In genomic region chr17:36415407-36415806, GRCm38 (mm10) we compare ENCODE assay signal across 23 mouse cellular contexts. TPM values are rescaled to one million over a fixed set of nuclear protein-coding genes. Genes with fewer than 3 reads are reported as not detected.
"Had no signal": no experiment of that assay in that cellular context is flagged by ENCODE, and none has a peak within 500 bp of the region (broad histone marks: within the 10 kb centered on the region; RNA-seq: fewer than 3 reads in every experiment).

No protein-coding gene starts in this region.

- H3K36me3 ChIP-seq: limb, embryonic 13.5 days; liver, embryonic 12.5 days; midbrain, embryonic 13.5 days; neural tube, embryonic 15.5 days had no signal

- H3K27ac ChIP-seq: layer of hippocampus, adult 2 months; limb, embryonic 13.5 days; liver, embryonic 12.5 days; midbrain, embryonic 13.5 days; neural tube, embryonic 15.5 days had no signal

- H3K4me2 ChIP-seq: limb, embryonic 13.5 days; liver, embryonic 12.5 days; lung, embryonic 14.5 days; midbrain, embryonic 13.5 days; neural tube, embryonic 15.5 days had no signal

- H3K4me1 ChIP-seq: limb, embryonic 13.5 days; liver, embryonic 12.5 days; midbrain, embryonic 13.5 days; neural tube, embryonic 15.5 days had no signal

- ATAC-seq: liver, embryonic 12.5 days; midbrain, embryonic 13.5 days had no signal

- H3K9ac ChIP-seq: limb, embryonic 13.5 days; liver, embryonic 12.5 days; lung, embryonic 14.5 days; midbrain, embryonic 13.5 days; neural tube, embryonic 15.5 days had no signal

- DNase-seq: kidney, adult 9 months; kidney, postnatal 10 days; kidney, postnatal 4 days; left cerebral cortex, postnatal 4 days; lung, embryonic 14.5 days; lung, postnatal 10 days; lung, postnatal 4 days; right cerebral cortex, adult 18-20 months; right cerebral cortex, postnatal 25 days; thymus, postnatal 14 days had no signal

- H3K27me3 ChIP-seq: limb, embryonic 13.5 days; liver, embryonic 12.5 days; midbrain, embryonic 13.5 days had no signal

- H3K9me3 ChIP-seq: limb, embryonic 13.5 days; liver, embryonic 12.5 days; midbrain, embryonic 13.5 days; neural tube, embryonic 15.5 days had no signal

- H3K4me3 ChIP-seq: layer of hippocampus, adult 2 months; limb, embryonic 13.5 days; liver, embryonic 12.5 days; midbrain, embryonic 13.5 days; neural tube, embryonic 15.5 days had no signal

RNA-seq across cellular contexts. Expression of gene H2-M10.4, which starts 46.7 kb away (rescaled TPM):
- total RNA-seq: layer of hippocampus, adult 2 months; layer of hippocampus, postnatal 14 days; left cerebral cortex, adult 18-20 months; left cerebral cortex, postnatal 10 days; left cerebral cortex, postnatal 4 days; midbrain, postnatal 0 days had no signal
- polyA plus RNA-seq: limb, embryonic 13.5 days; liver, embryonic 12.5 days; liver, embryonic 16.5 days; lung, embryonic 14.5 days; midbrain, embryonic 13.5 days; midbrain, postnatal 0 days; neural tube, embryonic 11.5 days; neural tube, embryonic 15.5 days; small intestine, adult 2 months; stomach, embryonic 16.5 days had no signal

RNA-seq across cellular contexts. Expression of gene H2-M10.3, which starts 47.2 kb away (rescaled TPM):
- total RNA-seq: layer of hippocampus, adult 2 months; layer of hippocampus, postnatal 14 days; left cerebral cortex, adult 18-20 months; left cerebral cortex, postnatal 10 days; left cerebral cortex, postnatal 4 days; midbrain, postnatal 0 days had no signal
- polyA plus RNA-seq: limb, embryonic 13.5 days; liver, embryonic 12.5 days; liver, embryonic 16.5 days; lung, embryonic 14.5 days; midbrain, embryonic 13.5 days; midbrain, postnatal 0 days; neural tube, embryonic 11.5 days; neural tube, embryonic 15.5 days; small intestine, adult 2 months; stomach, embryonic 16.5 days had no signal
